Mouse (Mus musculus): Measurements from ENCODE around the gene Usp37.

GRCm38 (mm10) chr1:74408589-74409504 is 135.2 kb downstream of the Usp37 start, which contains the start of gene Vil1:
- TF ChIP-seq EP300 (IDR thresholded peaks at IDR 0.05), result no peak
- no peak for TF ChIP-seq CTCF (IDR thresholded peaks at IDR 0.05)

Measured in lung, postnatal 0 days (tissue).